Mouse (Mus musculus) forebrain, embryonic 12.5 days (tissue): ENCODE results near the gene Dab2. TPM values are rescaled to one million over a fixed set of nuclear protein-coding genes. Genes with fewer than 3 reads are reported as not detected.
A peak's percentile ranks its signal among the peaks of the same experiment; 100 is the strongest.

Source experiments
- ATAC-seq: fragments of 200-750 bp; cut with Nextera tagmentation; 2 replicates; pipeline ENCODE4 v1.8.0; 2017; ENCODE audit warnings: moderate TSS enrichment; ENCODE audit not compliant: low FRiP score
- H3K27ac ChIP-seq: fragments of 300-500 bp; sonication (generic); 2 replicates; pipeline ENCODE4 v1.5.1; 2016; ENCODE audit warnings: mild to moderate bottlenecking
- H3K27me3 ChIP-seq: fragments of 300-500 bp; sonication (generic); 2 replicates; pipeline ENCODE4 v1.6.1; 2016; ENCODE audit warnings: mild to moderate bottlenecking
- H3K36me3 ChIP-seq: fragments of 300-500 bp; sonication (generic); replicated peaks from 2 replicates; pipeline ENCODE4 v1.6.1; 2016; ENCODE audit warnings: mild to moderate bottlenecking
- H3K4me1 ChIP-seq: fragments of 300-500 bp; sonication (generic); 2 replicates; pipeline ENCODE4 v1.6.1; 2016
- H3K4me2 ChIP-seq: fragments of 300-500 bp; sonication (generic); 2 replicates; pipeline ENCODE4 v1.6.1; 2016; ENCODE audit warnings: mild to moderate bottlenecking, moderate library complexity
- H3K4me3 ChIP-seq: fragments of 300-500 bp; sonication (generic); replicated peaks from 2 replicates; pipeline ENCODE4 v1.5.1; 2016; ENCODE audit warnings: mild to moderate bottlenecking
- H3K9ac ChIP-seq: fragments of 300-500 bp; sonication (generic); 2 replicates; pipeline ENCODE4 v1.6.1; 2016; ENCODE audit warnings: mild to moderate bottlenecking
- H3K9me3 ChIP-seq: fragments of 300-500 bp; sonication (generic); 2 replicates; pipeline ENCODE4 v1.6.1; 2016
- WGBS: fragments of 180-500 bp; shearing (Covaris S2); methylation state at CpG from one replicate; pipeline ENCODE4 v1.1.7; 2016; 5-methylcytosine and 5-hydroxymethylcytosine counted together
- polyA plus RNA-seq: library from polyadenylated mRNA; unstranded; fragments of >200 nt; fragmentation: Nextera tagmentation; extraction: Ambion mirVana; gene quantifications from 2 replicates; pipeline ENCODE4 v1.2.1, GENCODE M21; 2016

Gene Dab2
- polyA plus RNA-seq, 1 experiment from 2014 or later, result 37.4 TPM

DNA sequence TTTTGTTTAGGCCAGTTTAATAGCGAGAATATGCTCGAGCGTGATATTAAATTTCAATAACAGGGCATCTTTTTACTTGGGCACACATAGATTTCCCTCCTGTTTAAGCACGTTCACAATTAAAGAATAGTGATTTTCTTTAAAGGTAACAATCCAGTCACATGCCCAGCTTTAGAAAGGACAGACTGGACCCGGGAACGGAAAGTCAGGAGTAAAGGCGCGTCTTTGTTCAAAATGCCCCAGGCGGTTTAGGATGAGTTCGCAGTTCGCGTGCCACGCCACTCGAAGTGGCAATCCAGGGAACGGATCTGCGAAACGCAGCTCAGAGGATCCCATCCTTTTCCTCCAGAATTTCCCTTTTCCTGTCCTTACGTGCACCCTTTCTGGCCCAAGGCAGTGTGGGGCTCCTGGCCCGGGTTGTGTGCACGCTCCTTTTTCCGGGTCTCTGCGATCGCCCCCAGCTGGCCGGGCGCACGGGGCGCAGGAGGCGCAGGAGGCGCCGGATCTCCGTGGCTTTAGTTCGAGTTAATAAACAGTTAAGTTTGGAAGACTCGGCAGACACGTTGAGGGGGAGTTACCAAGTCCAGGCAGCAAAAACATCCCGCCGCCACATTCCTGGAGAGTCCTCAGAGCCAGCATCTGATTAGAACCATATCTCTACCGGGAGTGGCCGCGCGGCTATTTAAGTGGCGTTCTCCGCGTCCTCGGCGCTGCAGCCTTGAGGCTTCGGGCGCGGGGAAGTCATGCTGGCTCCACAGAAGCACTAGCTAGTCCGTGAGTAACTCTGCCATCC lies 86.8 kb downstream of the Dab2 start:
- Histone ChIP-seq H3K4me3 (peak overlapping the region; percentile 46), H3K4me1 (peaks cover 7% of the 10 kb centered on the region), H3K36me3 (no peaks in the 10 kb centered on the region), H3K27me3 (peaks cover 11% of the 10 kb centered on the region), H3K27ac (no peak overlapping the region), H3K9me3 (no peaks in the 10 kb centered on the region), H3K9ac (peak overlapping the region; percentile 46; the same call in 1 of the 2 replicates), H3K4me2 (peak overlapping the region; percentile 69)
- WGBS, result 2% methylated on average over 49 of the region's 49 CpGs
- peak; percentile 94 for ATAC-seq

- peak overlapping the region; percentile 69 for H3K4me2 ChIP-seq
- 7% methylated on average over 19 of the region's 19 CpGs for WGBS
- no peaks in the 10 kb centered on the region for H3K9me3 ChIP-seq
- no peak overlapping the region for H3K27ac ChIP-seq
- peaks cover 7% of the 10 kb centered on the region for H3K4me1 ChIP-seq
- peaks cover 11% of the 10 kb centered on the region for H3K27me3 ChIP-seq
- H3K36me3 ChIP-seq, result no peaks in the 10 kb centered on the region
- ATAC-seq, result peak; percentile 34; the same call in 1 of the 2 replicates
- H3K4me3 ChIP-seq, result peak overlapping the region; percentile 46
- H3K9ac ChIP-seq, result peak overlapping the region; percentile 46; the same call in 1 of the 2 replicates
Observed at GRCm38 (mm10) chr15:6386961-6387728, 87.6 kb downstream of the Dab2 start.

DNA sequence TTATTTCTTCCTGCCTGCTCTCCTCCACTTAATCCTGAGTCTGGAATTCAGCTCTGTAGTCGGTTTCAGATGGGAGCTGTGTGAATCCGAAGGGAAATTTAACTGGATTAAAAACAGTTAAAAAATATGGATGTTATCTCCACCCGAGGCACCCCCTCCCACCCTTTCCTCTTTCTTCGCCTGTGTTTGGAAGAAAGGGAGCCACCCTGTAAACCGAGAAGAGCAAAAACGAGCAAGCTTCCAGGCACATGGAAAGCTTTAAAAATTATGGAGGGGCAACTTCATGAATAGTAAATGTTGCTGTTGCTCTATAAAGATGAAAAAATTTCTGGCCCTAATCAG lies 88.1 kb downstream of the Dab2 start:
- no peaks in the 10 kb centered on the region for H3K9me3 ChIP-seq
- H3K27ac ChIP-seq, result no peak overlapping the region
- no peaks in the 10 kb centered on the region for H3K36me3 ChIP-seq
- ATAC-seq, result no peak
- H3K4me1 ChIP-seq, result peaks cover 7% of the 10 kb centered on the region
- H3K27me3 ChIP-seq, result peaks cover 11% of the 10 kb centered on the region
- peak overlapping the region; percentile 46 for H3K4me3 ChIP-seq
- 15% methylated on average over 6 of the region's 6 CpGs for WGBS
- H3K9ac ChIP-seq, result peak overlapping the region; percentile 2; the same call in 1 of the 2 replicates
- H3K4me2 ChIP-seq, result peak overlapping the region; percentile 69

- no peaks in the 10 kb centered on the region for H3K36me3 ChIP-seq
- H3K4me1 ChIP-seq, result peaks cover 7% of the 10 kb centered on the region
- no peaks in the 10 kb centered on the region for H3K9me3 ChIP-seq
- H3K27ac ChIP-seq, result no peak overlapping the region
- peak overlapping the region; percentile 11 for H3K4me3 ChIP-seq
- 79% methylated on average over 3 of the region's 3 CpGs for WGBS
- ATAC-seq, result no peak
- H3K9ac ChIP-seq, result no peak overlapping the region
- H3K4me2 ChIP-seq, result peak overlapping the region; percentile 69
- H3K27me3 ChIP-seq, result peaks cover 11% of the 10 kb centered on the region
Observed at GRCm38 (mm10) chr15:6388146-6388545, 88.6 kb downstream of the Dab2 start.

DNA sequence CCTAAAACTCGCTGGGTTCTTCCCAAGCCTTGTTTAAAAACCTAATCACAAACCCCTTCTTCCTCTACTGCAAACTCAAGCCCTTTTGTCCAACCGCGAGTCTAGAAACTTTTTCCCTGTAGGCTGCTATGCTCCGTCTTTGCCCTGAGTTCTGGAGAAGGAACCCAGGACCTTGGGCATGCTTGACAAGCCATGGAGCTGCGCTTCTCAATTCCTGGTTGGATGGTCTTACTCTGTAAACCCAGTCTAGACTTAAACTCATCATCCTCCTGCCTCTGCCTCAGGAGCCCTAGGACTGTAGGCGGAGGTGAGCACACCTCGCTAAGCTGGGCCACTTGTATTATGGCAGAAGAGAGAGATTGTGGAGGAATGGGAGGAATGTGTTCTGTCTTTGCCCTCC lies 89.0 kb downstream of the Dab2 start:
- no peak for ATAC-seq
- no peaks in the 10 kb centered on the region for H3K36me3 ChIP-seq

DNA sequence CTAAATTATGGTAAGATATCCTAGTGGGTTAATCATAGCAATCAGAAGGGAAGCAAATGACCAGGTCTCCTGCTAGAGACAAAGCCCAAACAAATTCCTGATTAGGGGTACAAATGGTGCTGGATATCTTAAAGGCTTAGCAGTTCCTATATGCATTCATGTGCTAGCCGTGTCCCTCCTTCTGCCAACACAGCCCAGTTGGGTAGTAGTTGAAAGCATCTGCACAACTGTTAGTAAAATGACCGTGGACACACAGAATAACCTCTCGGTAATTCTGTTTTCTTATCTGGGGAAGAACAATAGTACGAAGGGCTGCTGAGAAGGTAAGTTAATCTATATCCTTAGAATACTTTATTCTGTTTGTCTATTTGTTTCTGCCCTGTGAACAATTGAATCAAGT lies 90.5 kb downstream of the Dab2 start:
- H3K9me3 ChIP-seq, result no peaks in the 10 kb centered on the region
- H3K4me2 ChIP-seq, result no peak overlapping the region
- no peaks in the 10 kb centered on the region for H3K36me3 ChIP-seq
- no peak overlapping the region for H3K4me3 ChIP-seq
- no peak overlapping the region for H3K27ac ChIP-seq
- ATAC-seq, result no peak
- peaks cover 11% of the 10 kb centered on the region for H3K27me3 ChIP-seq
- WGBS, result 74% methylated on average over 4 of the region's 4 CpGs
- H3K4me1 ChIP-seq, result peaks cover 7% of the 10 kb centered on the region
- H3K9ac ChIP-seq, result no peak overlapping the region

More for the DNA sequence above, 89.0 kb downstream of the Dab2 start:
- 93% methylated on average over 7 of the region's 7 CpGs for WGBS
- Histone ChIP-seq H3K9ac (no peak overlapping the region), H3K4me2 (no peak overlapping the region), H3K27me3 (peaks cover 11% of the 10 kb centered on the region), H3K4me1 (peaks cover 7% of the 10 kb centered on the region), H3K9me3 (no peaks in the 10 kb centered on the region), H3K4me3 (no peak overlapping the region), H3K27ac (no peak overlapping the region)

GRCm38 (mm10) chr15:6390657-6391056 lies 91.1 kb downstream of the Dab2 start:
- H3K36me3 ChIP-seq, result no peaks in the 10 kb centered on the region
- 66% methylated on average over 2 of the region's 2 CpGs for WGBS
- H3K9me3 ChIP-seq, result no peaks in the 10 kb centered on the region
- H3K27me3 ChIP-seq, result peaks cover 11% of the 10 kb centered on the region
- no peak for ATAC-seq
- H3K27ac ChIP-seq, result no peak overlapping the region
- H3K4me1 ChIP-seq, result peaks cover 7% of the 10 kb centered on the region; the same call in 1 of the 2 replicates
- no peak overlapping the region for H3K4me3 ChIP-seq
- H3K4me2 ChIP-seq, result no peak overlapping the region
- no peak overlapping the region for H3K9ac ChIP-seq

DNA sequence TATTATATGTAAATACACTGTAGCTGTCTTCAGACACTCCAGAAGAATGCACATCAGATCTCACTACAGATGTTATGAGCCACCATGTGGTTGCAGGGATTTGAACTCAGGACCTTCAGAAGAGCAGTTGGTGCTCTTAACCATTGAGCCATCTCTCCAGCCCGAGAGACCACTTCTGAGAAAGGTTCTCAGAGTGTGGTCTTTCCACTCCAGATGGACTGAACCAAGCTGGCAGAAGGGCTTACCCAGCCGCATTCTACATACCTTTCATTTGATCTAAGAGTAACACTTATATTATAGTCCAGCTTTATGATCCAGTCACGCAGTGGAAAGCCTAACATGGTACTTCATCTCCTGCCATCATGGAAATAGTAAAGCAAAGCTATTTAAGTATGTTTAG lies 92.3 kb downstream of the Dab2 start:
- H3K4me1 ChIP-seq, result peaks cover 7% of the 10 kb centered on the region; the same call in 1 of the 2 replicates
- H3K9ac ChIP-seq, result no peak overlapping the region
- no peaks in the 10 kb centered on the region for H3K9me3 ChIP-seq
- H3K27ac ChIP-seq, result no peak overlapping the region
- H3K27me3 ChIP-seq, result peaks cover 11% of the 10 kb centered on the region
- no peaks in the 10 kb centered on the region for H3K36me3 ChIP-seq
- ATAC-seq, result no peak
- no peak overlapping the region for H3K4me2 ChIP-seq
- H3K4me3 ChIP-seq, result no peak overlapping the region
- 93% methylated on average over 3 of the region's 3 CpGs for WGBS

- Histone ChIP-seq H3K27me3 (peaks cover 2% of the 10 kb centered on the region; the same call in 1 of the 2 replicates), H3K9me3 (no peaks in the 10 kb centered on the region), H3K27ac (no peak overlapping the region), H3K4me3 (no peak overlapping the region), H3K9ac (no peak overlapping the region), H3K4me2 (no peak overlapping the region), H3K36me3 (no peaks in the 10 kb centered on the region), H3K4me1 (no peaks in the 10 kb centered on the region)
- no peak for ATAC-seq
- WGBS, result 91% methylated on average over 4 of the region's 4 CpGs
Observed at GRCm38 (mm10) chr15:6393624-6394023, 94.0 kb downstream of the Dab2 start.

- Histone ChIP-seq H3K9me3 (no peaks in the 10 kb centered on the region), H3K4me3 (no peak overlapping the region), H3K27ac (no peak overlapping the region), H3K4me1 (no peaks in the 10 kb centered on the region), H3K9ac (no peak overlapping the region), H3K36me3 (no peaks in the 10 kb centered on the region), H3K27me3 (no peaks in the 10 kb centered on the region), H3K4me2 (no peak overlapping the region)
- WGBS, result 91% methylated on average over 4 of the region's 4 CpGs
- ATAC-seq, result no peak
Observed at GRCm38 (mm10) chr15:6398211-6398610, 98.6 kb downstream of the Dab2 start.

DNA sequence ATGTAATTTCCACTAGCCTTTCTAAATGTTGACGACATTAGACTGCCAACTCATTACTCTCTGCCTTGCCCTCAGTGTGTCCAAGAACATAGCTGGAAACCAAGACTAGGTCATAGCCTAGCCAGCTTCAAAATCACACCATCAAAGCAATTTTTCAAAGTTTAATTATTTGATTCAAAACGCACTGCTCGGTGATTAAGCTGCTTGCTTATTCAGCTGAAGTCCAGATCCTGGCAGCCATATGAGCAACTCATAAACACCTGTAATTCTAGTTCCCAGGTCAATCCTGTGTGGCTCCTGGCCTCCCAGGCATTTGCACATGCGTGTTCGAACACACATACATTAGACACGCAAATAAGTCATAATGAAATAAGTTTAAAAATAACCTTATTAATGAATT lies 99.3 kb downstream of the Dab2 start:
- Histone ChIP-seq H3K4me3 (no peak overlapping the region), H3K27me3 (no peaks in the 10 kb centered on the region), H3K9ac (no peak overlapping the region), H3K9me3 (no peaks in the 10 kb centered on the region), H3K36me3 (no peaks in the 10 kb centered on the region), H3K4me2 (no peak overlapping the region), H3K4me1 (no peaks in the 10 kb centered on the region), H3K27ac (no peak overlapping the region)
- 93% methylated on average over 6 of the region's 6 CpGs for WGBS
- ATAC-seq, result no peak

GRCm38 (mm10) chr15:6400115-6400514 lies 100.5 kb downstream of the Dab2 start:
- no peak for ATAC-seq
- no peak overlapping the region for H3K9ac ChIP-seq
- H3K27ac ChIP-seq, result no peak overlapping the region
- no peaks in the 10 kb centered on the region for H3K9me3 ChIP-seq
- no peak overlapping the region for H3K4me3 ChIP-seq
- no peaks in the 10 kb centered on the region for H3K36me3 ChIP-seq
- whole genome bisulfite sequencing, result 86% methylated on average over 8 of the region's 8 CpGs
- no peaks in the 10 kb centered on the region for H3K4me1 ChIP-seq
- no peaks in the 10 kb centered on the region for H3K27me3 ChIP-seq
- H3K4me2 ChIP-seq, result no peak overlapping the region
